Mouse (Mus musculus) gastrocnemius, postnatal 4 days (tissue): Measurements from ENCODE around the gene Olfr1008. TPM values are rescaled to one million over a fixed set of nuclear protein-coding genes. Genes with fewer than 3 reads are reported as not detected.
"Not testable (repeated sequence)": the region's sequence is repeated elsewhere in the genome, so short reads cannot be mapped to it uniquely, and the experiment has no call there.

ENCODE experiments used
- DNase-seq, 2 experiments: peaks; one replicate each; pipeline ENCODE4 v3.0.0; 2021 to 2022; ENCODE audit warnings: low spot score in 2 of 2, mixed read lengths in 2 of 2
- long read RNA-seq, 2 experiments: library from polyadenylated mRNA; stranded (forward); transcript quantifications; one replicate each; pipeline ENCODE4 v2.0.0; 2021
- total RNA-seq, 2 experiments: library from RNA; stranded (reverse); gene quantifications; 2 replicates each; pipeline ENCODE4 v1.2.3; 2021

Olfr1008 gene
- not detected for total RNA-seq
- long read RNA-seq, experiment 1 = 0 reads
- long read RNA-seq, experiment 2 = 0 reads

GRCm38 (mm10) chr2:85689131-85689530, at the start of gene Olfr1008:
Gene Olfr1008 (plus strand): TSS chr2:85689431.
- no peak for DNase-seq

- DNase-seq = no peak
Observed at GRCm38 (mm10) chr2:85650604-85651003, 38.6 kb upstream of the Olfr1008 start, which contains the start of gene Olfr1002. Gene Olfr1002 (minus strand): TSS chr2:85650704.

GRCm38 (mm10) chr2:85664355-85664754, 24.9 kb upstream of the Olfr1008 start, which contains the start of gene Olfr154:
Gene Olfr154 (minus strand): TSS chr2:85664455.
- not testable (repeated sequence) for DNase-seq

- DNase-seq = no peak
Observed at GRCm38 (mm10) chr2:85678667-85679066, 10.6 kb upstream of the Olfr1008 start, which contains the start of gene Olfr1006. Gene Olfr1006 (minus strand): TSS chr2:85678767.

GRCm38 (mm10) chr2:85710680-85711079, 21.4 kb downstream of the Olfr1008 start:
- not testable (repeated sequence) for DNase-seq

- DNase-seq = no peak
Observed at GRCm38 (mm10) chr2:85711159-85711558, 21.9 kb downstream of the Olfr1008 start.

GRCm38 (mm10) chr2:85715119-85715518, 25.9 kb downstream of the Olfr1008 start, which contains the start of gene Olfr1009:
Gene Olfr1009 (plus strand): TSS chr2:85715419.
- DNase-seq = no peak

GRCm38 (mm10) chr2:85725793-85726192, 36.6 kb downstream of the Olfr1008 start:
- DNase-seq = no peak

Other genes with a start within 250 kb of the Olfr1008 start
- gene Olfr995, start 245.8 kb upstream of the Olfr1008 start, total RNA-seq = not detected
- gene 4833423E24Rik, start 170.4 kb upstream of the Olfr1008 start, total RNA-seq = under 1 TPM; 0.18 to 0.34 TPM
- gene Olfr996, start 110.2 kb upstream of the Olfr1008 start, total RNA-seq = not detected
- not detected for gene Olfr998, start 100.5 kb upstream of the Olfr1008 start, total RNA-seq
- not detected for gene Olfr1000, start 77.5 kb upstream of the Olfr1008 start, total RNA-seq
- gene Olfr1002, start 38.7 kb upstream of the Olfr1008 start, total RNA-seq = not detected
- gene Olfr154, start 25.0 kb upstream of the Olfr1008 start, total RNA-seq = not detected
- gene Olfr1006, start 10.7 kb upstream of the Olfr1008 start, total RNA-seq = not detected
- not detected for gene Olfr1009, start 26.0 kb downstream of the Olfr1008 start, total RNA-seq
- gene Olfr1012, start 73.3 kb downstream of the Olfr1008 start, total RNA-seq = not detected
- not detected for gene Olfr1013, start 77.7 kb downstream of the Olfr1008 start, total RNA-seq
- not detected for gene Olfr1014, start 83.3 kb downstream of the Olfr1008 start, total RNA-seq
- gene Olfr1015, start 92.6 kb downstream of the Olfr1008 start, total RNA-seq = not detected
- gene Olfr1016, start 113.1 kb downstream of the Olfr1008 start, total RNA-seq = not detected
- not detected for gene Olfr1018, start 129.0 kb downstream of the Olfr1008 start, total RNA-seq
- gene Olfr1019, start 156.1 kb downstream of the Olfr1008 start, total RNA-seq = not detected
- gene Olfr1020, start 157.6 kb downstream of the Olfr1008 start, total RNA-seq = not detected
- not detected for gene Olfr1022, start 179.2 kb downstream of the Olfr1008 start, total RNA-seq
- not detected for gene Olfr1023, start 196.2 kb downstream of the Olfr1008 start, total RNA-seq
- not detected for gene Olfr1024, start 215.6 kb downstream of the Olfr1008 start, total RNA-seq
- not detected for gene Olfr1025-ps1, start 225.8 kb downstream of the Olfr1008 start, total RNA-seq
- gene Olfr1026, start 232.1 kb downstream of the Olfr1008 start, total RNA-seq = not detected